Mouse (Mus musculus): ENCODE results near the gene Tor3a.
"Not testable (repeated sequence)": the region's sequence is repeated elsewhere in the genome, so short reads cannot be mapped to it uniquely, and the experiment has no call there.

Gene Tor3a

DNA sequence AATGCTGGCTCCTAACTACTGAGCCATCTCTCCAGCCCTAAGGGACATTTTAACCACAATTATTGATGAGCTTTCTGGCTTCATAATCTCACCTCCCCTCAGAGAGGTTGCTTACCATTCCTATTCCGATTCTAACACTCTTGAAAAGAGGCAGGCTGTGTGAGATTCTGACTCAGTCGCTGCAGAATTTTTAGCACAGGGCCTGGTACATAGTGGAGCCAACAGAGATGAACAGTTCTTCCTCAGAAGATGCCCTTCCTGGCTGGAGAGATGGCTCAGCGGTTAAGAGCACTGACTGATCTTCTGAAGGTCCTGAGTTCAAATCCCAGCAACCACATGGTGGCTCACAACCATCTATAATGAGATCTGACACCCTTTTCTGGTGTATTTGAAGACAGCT is 2.2 kb downstream of the Tor3a start:
- in situ Hi-C loops (cut with MboI, MseI): loop anchor here (5.0 kb wide), 1 partner anchor 40 kb away; no protein-coding TSS in a partner anchor

GRCm38 (mm10) chr1:156669208-156669983 is 4.8 kb downstream of the Tor3a start:
- in situ Hi-C loops (cut with MboI, MseI): no loop called here

GRCm38 (mm10) chr1:156668602-156669001 is 5.6 kb downstream of the Tor3a start:
- in situ Hi-C loops (cut with MboI, MseI): no loop called here

GRCm38 (mm10) chr1:156667141-156667926 is 6.8 kb downstream of the Tor3a start:
- in situ Hi-C loops (cut with MboI, MseI): no loop called here

GRCm38 (mm10) chr1:156665777-156666176 is 8.4 kb downstream of the Tor3a start:
- in situ Hi-C loops (cut with MboI, MseI): no loop called here

DNA sequence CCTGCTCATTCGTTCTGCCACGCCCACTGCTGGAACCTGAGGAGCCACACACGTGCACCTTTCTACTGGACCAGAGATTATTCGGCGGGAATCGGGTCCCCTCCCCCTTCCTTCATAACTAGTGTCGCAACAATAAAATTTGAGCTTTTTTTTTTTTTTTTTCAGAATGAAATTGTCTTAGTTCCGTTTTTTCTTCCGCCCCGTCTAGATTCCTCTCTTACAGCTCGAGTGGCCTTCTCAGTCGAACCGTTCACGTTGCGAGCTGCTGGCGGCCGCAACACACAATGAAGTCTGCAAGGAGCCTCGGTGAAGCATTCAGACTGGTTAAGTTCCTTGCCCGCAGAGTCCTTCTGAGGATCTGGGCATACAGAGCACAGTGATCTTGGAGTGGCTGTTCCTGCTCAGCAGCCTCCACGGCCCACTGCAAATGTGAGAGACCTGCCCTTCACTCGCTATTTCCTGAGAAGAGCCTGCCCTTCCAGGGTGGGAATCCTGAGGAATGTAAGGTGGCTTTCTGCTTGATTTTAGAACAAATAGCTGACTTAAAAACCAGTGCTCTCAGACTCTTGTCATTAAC is 13.4 kb downstream of the Tor3a start:
- in situ Hi-C loops (cut with MboI, MseI): not testable (repeated sequence)

GRCm38 (mm10) chr1:156659906-156660659 is 14.1 kb downstream of the Tor3a start:
- in situ Hi-C loops (cut with MboI, MseI): no loop called here

DNA sequence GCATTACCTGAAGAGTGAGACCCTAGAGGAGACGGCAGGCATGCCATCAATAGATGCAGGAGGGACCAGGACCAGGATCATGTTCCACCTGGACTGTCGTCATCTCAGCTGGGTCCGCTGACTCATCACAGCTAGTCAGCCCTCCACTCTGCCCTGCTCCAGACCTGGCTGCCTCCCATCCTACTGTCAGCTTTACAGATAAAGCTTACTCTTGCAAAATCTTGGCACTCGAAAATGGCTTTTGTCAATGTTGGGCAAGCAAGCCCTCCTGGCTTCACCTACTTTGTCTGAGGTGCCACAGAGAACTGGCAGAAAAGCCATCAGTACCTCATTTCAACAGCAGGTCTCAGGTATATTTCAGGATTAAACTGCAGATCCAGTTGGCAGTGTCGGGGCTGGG is 15.5 kb downstream of the Tor3a start:
- in situ Hi-C loops (cut with MboI, MseI): no loop called here

- in situ Hi-C loops (cut with MboI, MseI): no loop called here
Measured at GRCm38 (mm10) chr1:156657523-156657922, 16.6 kb downstream of the Tor3a start.

- in situ Hi-C loops (cut with MboI, MseI): no loop called here
Measured at GRCm38 (mm10) chr1:156654735-156655530, 19.2 kb downstream of the Tor3a start.

GRCm38 (mm10) chr1:156652189-156652822 is 21.9 kb downstream of the Tor3a start:
- in situ Hi-C loops (cut with MboI, MseI): no loop called here

DNA sequence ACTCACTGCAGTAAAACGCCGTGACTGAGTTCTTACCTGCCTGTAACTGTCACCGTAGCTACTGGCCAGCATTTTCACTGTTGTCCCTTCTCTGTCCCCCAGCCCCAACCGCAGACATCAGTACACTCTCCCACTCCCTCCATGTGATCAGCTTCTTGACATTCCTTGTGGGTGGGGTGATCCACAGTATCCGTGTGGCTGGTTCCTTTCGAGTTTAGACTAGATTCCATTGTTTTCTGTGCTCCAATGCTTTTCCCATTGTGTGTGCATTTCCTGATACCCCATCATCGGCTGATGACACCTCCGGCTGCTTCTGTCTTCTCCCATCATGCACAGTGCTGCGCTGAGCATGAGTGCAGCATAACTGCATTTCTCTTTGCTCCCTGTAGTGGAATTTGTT is 23.5 kb downstream of the Tor3a start:
- in situ Hi-C loops (cut with MboI, MseI): no loop called here

DNA sequence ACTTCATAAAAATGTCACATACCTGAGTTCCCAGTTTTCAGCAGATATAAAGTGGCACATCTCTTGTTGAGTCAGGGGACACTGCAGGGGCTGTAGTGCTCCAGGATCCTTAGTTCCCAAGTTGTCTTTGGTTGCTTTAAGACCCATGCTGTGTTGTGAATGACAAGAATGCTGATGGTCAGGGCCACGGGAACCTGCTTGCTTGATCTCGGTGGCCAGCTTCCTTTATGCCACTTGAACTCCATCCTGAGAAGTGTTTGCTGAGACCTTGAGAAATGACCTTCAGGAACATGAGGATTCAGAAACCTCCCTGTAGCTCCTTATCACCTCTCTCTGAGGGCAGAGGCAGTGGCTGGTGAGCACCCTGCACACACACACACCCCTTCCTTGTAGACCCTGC is 25.5 kb downstream of the Tor3a start:
- in situ Hi-C loops (cut with MboI, MseI): no loop called here

DNA sequence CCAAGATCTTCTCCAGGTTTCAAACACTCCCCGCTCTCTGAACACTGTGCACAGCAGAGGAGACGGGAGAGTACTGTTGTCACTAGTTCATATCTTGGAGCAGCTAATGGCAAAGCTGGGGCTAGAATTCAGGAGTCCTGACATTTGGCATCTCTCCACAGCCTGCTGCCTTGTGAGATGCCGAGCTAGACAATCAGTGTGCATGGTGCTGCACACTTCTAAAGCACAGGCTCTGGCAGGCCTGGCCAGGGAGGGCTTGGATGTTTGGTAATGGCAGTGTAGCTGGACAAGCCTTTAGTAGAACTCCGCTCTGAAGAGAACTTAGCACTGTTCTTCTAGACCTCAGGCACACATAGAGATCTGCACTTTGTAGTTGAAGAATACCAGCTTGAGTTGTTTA is 28.2 kb downstream of the Tor3a start:
- in situ Hi-C loops (cut with MboI, MseI): no loop called here

GRCm38 (mm10) chr1:156644780-156645523 is 29.2 kb downstream of the Tor3a start:
- in situ Hi-C loops (cut with MboI, MseI): no loop called here

DNA sequence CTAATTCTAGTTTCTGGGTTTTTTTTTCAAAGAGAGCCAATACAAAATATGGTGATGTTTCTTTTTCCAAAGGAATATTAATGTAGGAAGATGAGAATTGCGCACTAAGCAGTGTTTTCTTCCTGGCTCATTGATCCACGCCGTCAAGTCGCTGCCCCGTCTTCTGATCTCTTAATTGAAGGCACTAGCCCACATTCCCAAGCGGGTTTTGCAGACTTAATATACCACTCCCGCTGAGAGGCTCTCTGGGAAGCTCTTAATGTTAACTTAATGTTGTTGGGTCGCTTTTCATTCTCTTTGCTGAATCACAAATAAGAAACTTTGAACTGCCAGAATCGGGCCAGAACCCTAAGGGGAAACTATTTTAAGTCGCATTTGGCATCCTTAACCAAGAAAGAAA is 30.1 kb downstream of the Tor3a start:
- in situ Hi-C loops (cut with MboI, MseI): no loop called here

GRCm38 (mm10) chr1:156642813-156643212 is 31.3 kb downstream of the Tor3a start:
- in situ Hi-C loops (cut with MboI, MseI): no loop called here

DNA sequence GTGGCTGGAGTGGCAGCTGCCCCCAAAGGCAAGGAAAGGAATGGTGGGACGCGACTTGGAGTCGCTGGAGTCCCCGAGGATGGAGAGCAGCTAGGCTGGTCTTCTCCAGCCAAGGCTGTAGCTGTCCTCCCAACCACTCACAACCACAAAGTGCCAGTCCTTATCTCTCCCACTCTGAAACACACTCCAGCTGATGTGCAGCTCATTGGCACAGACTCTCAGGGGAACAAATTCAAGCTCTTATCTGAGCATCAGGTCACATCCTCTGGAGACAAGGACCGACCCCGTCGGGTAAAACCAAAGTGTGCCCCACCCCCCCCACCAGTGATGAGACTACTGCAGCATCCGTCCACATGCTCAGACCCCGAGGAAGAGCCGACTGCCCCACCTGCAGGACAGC is 32.3 kb downstream of the Tor3a start:
- in situ Hi-C loops (cut with MboI, MseI): no loop called here

GRCm38 (mm10) chr1:156640577-156640976 is 33.6 kb downstream of the Tor3a start:
- in situ Hi-C loops (cut with MboI, MseI): no loop called here

DNA sequence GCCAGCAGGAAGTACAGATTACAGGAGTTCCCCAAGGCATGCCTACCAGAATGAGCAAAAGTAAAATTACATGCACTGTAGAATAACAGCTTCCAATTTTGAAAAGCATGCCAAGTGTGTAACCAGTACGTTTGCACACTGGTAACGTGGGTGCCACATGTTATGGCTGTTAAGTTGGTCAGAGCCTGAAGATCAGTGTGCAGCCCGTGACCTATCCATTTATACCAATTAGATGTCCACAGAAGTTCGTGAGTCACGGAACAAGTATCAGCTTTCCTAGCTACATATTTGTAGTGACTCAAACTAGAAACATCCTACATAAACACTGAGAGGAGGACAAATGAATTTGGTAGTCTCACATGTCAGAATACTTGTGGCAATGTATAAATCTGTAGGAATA is 34.7 kb downstream of the Tor3a start:
- in situ Hi-C loops (cut with MboI, MseI): no loop called here

Measured in T-helper 2 cell (primary cell).